Mouse (Mus musculus): ENCODE measurements around the gene Hint2. TPM values are rescaled to one million over a fixed set of nuclear protein-coding genes. Genes with fewer than 3 reads are reported as not detected.
A peak's percentile ranks its signal among the peaks of the same experiment; 100 is the strongest.

The Hint2 gene
- polyA plus RNA-seq (2015; fragmentation: Nextera tagmentation; extraction: Ambion mirVana), result 110 and 114 TPM in 2 replicates

DNA sequence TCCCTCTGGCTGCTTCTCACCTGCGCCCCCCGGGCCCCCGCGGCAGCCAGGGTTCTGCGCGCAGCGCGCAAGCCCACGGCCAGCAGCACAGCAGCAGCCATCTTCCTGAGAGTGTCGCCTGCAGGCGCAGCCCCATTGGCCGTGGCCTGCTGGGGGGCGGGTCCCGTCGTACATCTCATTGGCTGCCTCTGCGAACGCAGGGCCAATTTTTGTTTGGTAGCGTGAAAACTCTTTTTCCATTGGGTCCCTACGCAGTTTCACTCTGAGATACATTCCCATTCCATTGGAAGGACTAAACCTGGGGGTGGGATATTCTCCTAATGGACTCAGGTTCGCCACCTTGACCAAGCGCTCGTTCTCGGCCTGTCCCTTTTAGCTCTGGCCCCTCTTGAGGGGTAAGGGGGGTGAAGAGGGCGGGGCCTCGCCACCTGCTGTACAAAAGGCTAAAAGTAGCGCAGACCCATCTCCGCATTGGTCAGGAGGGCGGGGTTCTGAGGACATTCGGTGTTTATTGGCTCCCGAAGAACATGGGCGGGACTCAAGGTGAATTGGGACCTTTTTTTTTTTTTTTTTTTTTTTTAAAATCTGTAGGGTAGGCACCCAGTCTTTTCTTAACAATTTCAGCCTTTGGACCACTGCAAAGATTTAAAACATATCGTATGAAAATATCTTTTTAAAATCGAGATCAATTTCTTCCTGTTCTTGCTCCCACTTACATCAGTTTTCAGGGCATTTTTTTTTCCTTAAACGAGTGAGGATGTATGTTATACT lies at the start of gene Hint2:
Hint2 (minus strand) TSS at position 128 of the 771 bp plus-strand sequence.
- H3K27ac ChIP-seq, result peak within 1 kb of the TSS; percentile 89
- peak; percentile 96 for ATAC-seq (ENCODE audit: borderline replicate concordance, extremely low read depth, low FRiP score, low TSS enrichment)
- H3K36me3 ChIP-seq, result no peaks in the 10 kb centered on the region
- WGBS, result under 1% methylated on average over 34 of the region's 34 CpGs
- peak within 1 kb of the TSS; percentile 79 for H3K4me3 ChIP-seq
- peak within 1 kb of the TSS; percentile 76 for H3K4me2 ChIP-seq
- no peaks in the 10 kb centered on the region for H3K9me3 ChIP-seq
- H3K9ac ChIP-seq, result peak within 1 kb of the TSS; percentile 85
- peaks cover 15% of the 10 kb centered on the region for H3K4me1 ChIP-seq
- H3K27me3 ChIP-seq, result peaks cover 10% of the 10 kb centered on the region; the same call in 1 of the 2 replicates

DNA sequence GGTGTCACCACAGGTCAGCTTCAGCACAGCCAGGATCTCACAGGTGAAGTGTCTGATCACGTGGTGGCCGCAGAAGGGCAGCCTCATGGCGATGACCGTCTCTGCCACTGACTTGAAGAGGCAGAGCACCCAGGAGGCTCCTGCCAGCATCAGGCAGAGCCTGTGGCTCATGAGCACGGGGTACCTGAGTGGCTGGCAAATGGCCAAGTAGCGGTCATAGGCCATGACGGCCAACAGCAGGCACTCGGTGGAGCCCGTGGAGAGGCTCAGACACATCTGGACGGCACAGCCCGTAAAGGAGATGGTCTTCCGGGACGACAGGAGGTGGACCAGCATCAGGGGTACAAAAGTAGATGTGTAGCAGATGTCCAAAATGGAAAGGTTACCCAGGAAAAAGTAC lies 49.7 kb upstream of the Hint2 start:
- Histone ChIP-seq H3K27ac (no peak overlapping the region), H3K27me3 (no peaks in the 10 kb centered on the region), H3K4me3 (no peak overlapping the region), H3K9ac (no peak overlapping the region), H3K9me3 (no peaks in the 10 kb centered on the region), H3K36me3 (no peaks in the 10 kb centered on the region), H3K4me1 (peaks cover 13% of the 10 kb centered on the region), H3K4me2 (no peak overlapping the region)
- no peak for ATAC-seq (ENCODE audit: borderline replicate concordance, extremely low read depth, low FRiP score, low TSS enrichment)
- WGBS, result 64% methylated on average over 13 of the region's 13 CpGs

DNA sequence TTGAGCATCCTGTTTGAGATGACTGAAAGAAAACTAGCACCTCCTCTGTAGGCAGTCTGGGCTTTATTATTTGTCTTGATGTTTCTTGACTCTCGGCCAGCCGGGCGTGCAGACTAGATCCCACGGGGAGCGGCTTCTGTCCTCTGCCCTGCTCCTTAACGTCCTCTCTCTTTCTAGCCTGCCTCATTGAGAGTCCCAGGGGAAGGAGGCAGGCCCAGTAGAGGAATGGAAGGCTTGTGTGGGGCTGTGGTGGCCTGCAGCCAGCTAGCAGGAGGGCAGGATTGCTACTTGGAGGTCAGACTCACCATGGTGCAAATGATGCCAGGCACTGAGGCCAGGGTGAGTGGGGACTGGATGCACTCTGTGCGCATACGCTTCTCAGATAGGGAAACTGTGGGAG lies 47.6 kb upstream of the Hint2 start:
- WGBS, result 63% methylated on average over 8 of the region's 8 CpGs
- no peak overlapping the region for H3K4me2 ChIP-seq
- ATAC-seq (ENCODE audit: borderline replicate concordance, extremely low read depth, low FRiP score, low TSS enrichment), result no peak
- H3K27me3 ChIP-seq, result no peaks in the 10 kb centered on the region
- no peaks in the 10 kb centered on the region for H3K9me3 ChIP-seq
- no peak overlapping the region for H3K4me3 ChIP-seq
- no peaks in the 10 kb centered on the region for H3K36me3 ChIP-seq
- no peak overlapping the region for H3K27ac ChIP-seq
- peaks cover 5% of the 10 kb centered on the region; the same call in 1 of the 2 replicates for H3K4me1 ChIP-seq
- no peak overlapping the region for H3K9ac ChIP-seq

DNA sequence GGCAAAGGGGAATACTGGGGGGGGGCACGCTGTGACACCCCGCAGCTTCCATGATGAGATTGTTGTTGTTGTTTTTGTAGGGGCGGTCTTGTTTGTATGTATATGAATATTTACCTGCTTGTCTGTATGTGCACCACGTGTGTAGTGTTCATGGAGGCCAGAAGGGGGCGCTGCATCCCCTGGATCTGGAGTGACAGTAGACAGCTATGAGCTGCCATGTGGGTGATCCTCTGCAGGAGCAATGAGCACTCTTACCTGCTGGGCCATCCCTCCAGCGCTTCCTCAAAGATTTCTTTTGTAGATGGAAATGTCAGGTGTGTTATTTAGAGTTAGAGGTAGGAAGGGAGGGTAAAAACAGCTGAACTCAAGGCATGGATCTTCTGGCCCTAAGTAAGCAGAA lies 47.2 kb upstream of the Hint2 start:
- no peaks in the 10 kb centered on the region for H3K27me3 ChIP-seq
- no peak for ATAC-seq (ENCODE audit: borderline replicate concordance, extremely low read depth, low FRiP score, low TSS enrichment)
- 68% methylated on average over 6 of the region's 6 CpGs for WGBS

DNA sequence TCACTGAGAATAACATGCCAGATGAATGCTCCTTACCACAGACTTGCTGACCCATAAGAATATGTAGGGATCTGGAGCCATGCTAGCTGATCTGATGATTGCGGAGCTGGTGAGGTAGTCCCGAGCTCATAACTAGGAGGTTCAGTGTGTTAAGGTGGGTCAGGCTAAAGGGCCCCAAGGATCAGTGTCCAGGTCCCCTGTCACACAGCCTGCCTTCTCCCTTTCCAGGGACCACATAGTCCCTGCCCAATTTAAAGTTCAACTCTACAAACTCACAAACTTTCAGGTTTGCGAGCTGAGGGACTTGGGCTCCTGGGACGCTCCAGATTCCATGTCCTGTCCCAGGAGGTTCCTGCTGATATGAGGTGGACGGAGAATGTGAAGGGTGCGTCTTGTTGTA lies 44.4 kb upstream of the Hint2 start, which contains the start of gene Olfr70:
Olfr70 (minus strand) TSS at position 101 of the 400 bp plus-strand sequence.
- H3K9ac ChIP-seq, result no peak within 1 kb of the TSS
- no peak within 1 kb of the TSS for H3K27ac ChIP-seq
- no peaks in the 10 kb centered on the region for H3K27me3 ChIP-seq
- no peak within 1 kb of the TSS for H3K4me3 ChIP-seq
- H3K9me3 ChIP-seq, result no peaks in the 10 kb centered on the region
- 0 out of 2 replicates have a peak, but pooled peaks cover under 1% of the 10 kb centered on the region for H3K4me1 ChIP-seq
- ATAC-seq (ENCODE audit: borderline replicate concordance, extremely low read depth, low FRiP score, low TSS enrichment), result no peak
- no peak within 1 kb of the TSS for H3K4me2 ChIP-seq
- no peaks in the 10 kb centered on the region for H3K36me3 ChIP-seq
- 85% methylated on average over 6 of the region's 6 CpGs for WGBS

More for the DNA sequence above, 47.2 kb upstream of the Hint2 start:
- no peak overlapping the region for H3K4me3 ChIP-seq
- peaks cover 3% of the 10 kb centered on the region; the same call in 1 of the 2 replicates for H3K4me1 ChIP-seq
- H3K36me3 ChIP-seq, result no peaks in the 10 kb centered on the region
- no peak overlapping the region for H3K27ac ChIP-seq
- H3K9ac ChIP-seq, result no peak overlapping the region
- H3K9me3 ChIP-seq, result no peaks in the 10 kb centered on the region
- no peak overlapping the region for H3K4me2 ChIP-seq

DNA sequence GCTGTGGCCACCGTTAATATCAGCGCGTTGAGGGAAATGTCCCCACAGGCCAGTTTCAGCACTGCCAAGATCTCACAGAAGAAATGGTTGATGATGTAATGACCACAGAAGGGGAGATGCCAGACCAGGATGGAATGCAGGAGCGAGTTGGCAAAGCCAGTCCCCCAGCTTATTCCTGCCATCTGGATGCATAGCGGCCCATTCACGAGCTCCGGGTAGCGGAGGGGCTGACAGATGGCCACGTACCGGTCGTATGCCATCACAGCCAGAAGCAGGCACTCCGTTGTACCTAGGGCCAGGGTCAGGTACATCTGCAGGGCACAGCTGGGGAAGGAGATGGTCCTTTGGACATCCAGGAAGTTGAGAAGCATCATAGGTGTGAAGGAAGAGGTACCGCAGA lies 40.3 kb upstream of the Hint2 start:
- no peaks in the 10 kb centered on the region for H3K27me3 ChIP-seq
- H3K4me1 ChIP-seq, result 0 out of 2 replicates have a peak, but pooled peaks cover 9% of the 10 kb centered on the region
- no peak overlapping the region for H3K4me3 ChIP-seq
- H3K9ac ChIP-seq, result no peak overlapping the region
- no peaks in the 10 kb centered on the region for H3K36me3 ChIP-seq
- no peaks in the 10 kb centered on the region for H3K9me3 ChIP-seq
- no peak overlapping the region for H3K27ac ChIP-seq
- 90% methylated on average over 13 of the region's 13 CpGs for WGBS
- ATAC-seq (ENCODE audit: borderline replicate concordance, extremely low read depth, low FRiP score, low TSS enrichment), result no peak
- no peak overlapping the region for H3K4me2 ChIP-seq

DNA sequence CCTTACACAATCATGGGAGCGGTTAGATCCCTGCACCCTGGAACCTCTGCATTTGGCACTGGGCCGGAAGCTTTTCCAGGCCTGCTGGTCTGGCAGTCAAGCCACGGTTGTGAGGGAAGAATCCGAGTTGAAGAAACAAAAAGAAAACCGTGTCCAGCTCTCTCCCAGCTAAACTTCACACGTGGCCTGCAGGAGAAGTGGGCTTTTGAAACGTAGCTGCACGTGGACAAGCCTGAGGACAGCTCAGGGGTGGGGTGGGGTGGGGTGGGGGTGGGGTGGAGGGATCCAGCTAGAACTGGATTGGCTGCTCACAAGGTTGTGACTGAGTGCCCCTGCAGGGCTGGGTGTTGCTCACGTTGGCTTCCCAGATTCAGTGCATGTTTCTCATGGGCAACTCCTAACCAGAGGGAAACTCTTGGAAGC lies 39.0 kb upstream of the Hint2 start:
- WGBS, result 18% methylated on average over 9 of the region's 9 CpGs
- no peaks in the 10 kb centered on the region for H3K9me3 ChIP-seq

DNA sequence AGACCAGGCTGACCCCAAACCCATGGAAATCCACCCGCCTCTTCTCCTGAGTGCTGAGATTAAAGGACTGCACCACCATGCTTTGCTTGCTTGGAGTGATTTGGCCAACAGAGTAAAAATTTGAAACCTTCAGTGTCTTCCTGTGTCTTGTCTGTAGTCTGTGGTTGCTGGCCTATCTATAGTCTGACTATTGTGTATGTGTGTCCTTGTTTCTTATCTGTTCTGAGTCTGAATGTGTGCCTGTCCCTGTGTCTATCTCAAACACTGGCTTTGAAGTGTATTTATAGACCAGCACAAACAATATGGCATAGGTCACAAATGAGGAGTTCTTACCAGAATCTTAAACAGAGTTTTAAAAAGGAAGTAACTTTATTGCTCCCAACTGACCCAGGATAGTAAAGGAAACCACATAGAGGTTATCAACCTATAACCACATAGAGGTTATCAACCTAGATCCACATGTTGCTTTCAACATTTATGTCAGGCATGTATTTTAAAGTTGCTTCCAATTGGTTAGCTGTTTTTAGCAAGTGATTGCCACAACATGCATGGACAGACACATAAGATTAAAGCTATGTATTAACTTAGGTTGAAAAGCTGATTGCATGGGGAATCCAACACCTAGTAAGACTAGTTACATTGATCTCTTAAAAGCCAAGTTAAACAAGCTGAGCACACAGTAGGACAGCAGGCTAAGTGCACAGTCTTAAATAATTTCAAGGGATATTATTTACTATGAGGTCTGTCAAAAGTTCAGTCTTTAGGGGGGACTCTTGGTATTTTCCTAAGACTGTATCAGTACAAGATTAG lies 38.4 kb upstream of the Hint2 start:
- no peak overlapping the region for H3K4me2 ChIP-seq
- 71% methylated on average over 1 of the region's 1 CpGs for WGBS
- H3K27me3 ChIP-seq, result no peaks in the 10 kb centered on the region
- no peak overlapping the region for H3K4me3 ChIP-seq
- no peak for ATAC-seq (ENCODE audit: borderline replicate concordance, extremely low read depth, low FRiP score, low TSS enrichment)
- H3K9me3 ChIP-seq, result no peaks in the 10 kb centered on the region
- H3K9ac ChIP-seq, result no peak overlapping the region
- H3K36me3 ChIP-seq, result no peaks in the 10 kb centered on the region
- peak overlapping the region; percentile 16; the same call in 1 of the 2 replicates for H3K27ac ChIP-seq
- 0 out of 2 replicates have a peak, but pooled peaks cover 9% of the 10 kb centered on the region for H3K4me1 ChIP-seq

More for the DNA sequence above, 39.0 kb upstream of the Hint2 start:
- Histone ChIP-seq H3K36me3 (no peaks in the 10 kb centered on the region), H3K27ac (peak overlapping the region; percentile 16; the same call in 1 of the 2 replicates), H3K9ac (no peak overlapping the region), H3K27me3 (no peaks in the 10 kb centered on the region), H3K4me3 (no peak overlapping the region), H3K4me1 (0 out of 2 replicates have a peak, but pooled peaks cover 9% of the 10 kb centered on the region), H3K4me2 (no peak overlapping the region)
- ATAC-seq (ENCODE audit: borderline replicate concordance, extremely low read depth, low FRiP score, low TSS enrichment), result 0 out of 2 replicates have a peak, but pooled peaks have one; percentile 66

DNA sequence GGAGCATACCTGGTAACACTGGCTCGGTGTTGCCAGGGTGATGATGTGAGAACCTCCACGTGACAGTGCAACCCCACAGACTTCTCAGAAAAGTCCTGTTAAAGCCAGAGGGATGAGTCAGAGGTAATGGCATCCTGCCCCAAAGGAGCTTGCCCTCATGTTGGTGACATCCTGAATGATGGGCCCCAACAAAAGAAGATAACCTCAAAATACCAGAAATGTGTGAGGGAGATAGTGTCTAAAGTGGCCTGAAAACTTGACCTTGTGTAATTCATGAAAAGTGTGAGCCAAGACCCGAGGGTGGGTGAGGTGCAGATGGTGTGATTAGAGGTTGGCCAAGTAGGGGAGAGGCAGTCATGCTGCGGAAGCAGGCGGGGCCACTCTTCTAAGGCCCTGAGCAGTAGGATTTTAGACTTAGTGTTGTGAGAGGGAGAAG lies 37.6 kb upstream of the Hint2 start:
- H3K9me3 ChIP-seq, result no peaks in the 10 kb centered on the region
- H3K4me2 ChIP-seq, result no peak overlapping the region
- H3K9ac ChIP-seq, result no peak overlapping the region
- H3K36me3 ChIP-seq, result no peaks in the 10 kb centered on the region
- 0 out of 2 replicates have a peak, but pooled peaks have one; percentile 4 for ATAC-seq (ENCODE audit: borderline replicate concordance, extremely low read depth, low FRiP score, low TSS enrichment)
- H3K4me3 ChIP-seq, result no peak overlapping the region
- H3K27me3 ChIP-seq, result no peaks in the 10 kb centered on the region
- no peak overlapping the region for H3K27ac ChIP-seq
- 0 out of 2 replicates have a peak, but pooled peaks cover 9% of the 10 kb centered on the region for H3K4me1 ChIP-seq
- WGBS, result 53% methylated on average over 5 of the region's 5 CpGs

DNA sequence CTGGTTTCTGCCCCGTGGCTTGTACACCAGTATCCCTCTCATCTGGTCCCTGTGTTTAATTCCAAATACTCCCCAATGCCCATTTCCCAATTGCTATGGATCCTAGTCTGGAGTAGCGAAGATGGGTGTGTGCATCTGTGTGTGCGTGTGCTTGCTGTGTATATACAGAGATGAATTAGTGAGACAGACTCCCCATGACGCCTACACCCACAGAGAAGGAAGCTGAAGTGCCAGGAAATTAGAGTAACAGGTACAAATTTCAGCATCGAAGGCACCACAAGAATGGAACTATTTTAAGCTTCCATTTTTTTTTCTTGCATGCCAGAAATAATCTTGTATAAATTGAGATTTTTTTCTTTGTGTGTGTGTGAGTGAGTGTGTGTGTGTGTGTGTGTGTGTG lies 34.8 kb upstream of the Hint2 start:
- Histone ChIP-seq H3K4me1 (0 out of 2 replicates have a peak, but pooled peaks cover 9% of the 10 kb centered on the region), H3K9me3 (no peaks in the 10 kb centered on the region), H3K9ac (no peak overlapping the region), H3K36me3 (0 out of 2 replicates have a peak, but pooled peaks cover under 1% of the 10 kb centered on the region), H3K27ac (no peak overlapping the region), H3K4me3 (no peak overlapping the region), H3K27me3 (no peaks in the 10 kb centered on the region), H3K4me2 (no peak overlapping the region)
- 68% methylated on average over 5 of the region's 5 CpGs for WGBS
- ATAC-seq (ENCODE audit: borderline replicate concordance, extremely low read depth, low FRiP score, low TSS enrichment), result no peak

DNA sequence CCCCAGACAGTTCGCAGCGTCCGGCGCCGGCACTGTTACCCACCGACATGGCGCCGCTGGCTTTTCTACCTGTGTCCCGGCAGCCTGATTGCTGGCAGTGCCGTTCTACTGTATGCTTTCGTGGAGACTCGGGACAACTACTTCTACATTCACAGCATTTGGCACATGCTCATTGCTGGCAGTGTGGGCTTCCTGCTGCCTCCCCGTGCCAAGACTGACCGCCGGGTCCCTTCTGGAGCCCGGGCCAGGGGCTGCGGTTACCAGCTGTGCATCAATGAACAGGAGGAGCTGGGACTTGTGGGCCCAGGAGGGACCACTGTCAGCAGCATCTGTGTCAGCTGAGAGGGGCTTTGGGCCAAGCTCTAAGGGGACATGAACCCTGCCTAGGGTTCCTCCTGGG lies 33.8 kb upstream of the Hint2 start:
- Histone ChIP-seq H3K36me3 (0 out of 2 replicates have a peak, but pooled peaks cover 9% of the 10 kb centered on the region), H3K9me3 (no peaks in the 10 kb centered on the region), H3K9ac (no peak overlapping the region), H3K4me1 (0 out of 2 replicates have a peak, but pooled peaks cover 5% of the 10 kb centered on the region), H3K4me3 (no peak overlapping the region), H3K27me3 (no peaks in the 10 kb centered on the region), H3K4me2 (no peak overlapping the region), H3K27ac (no peak overlapping the region)
- no peak for ATAC-seq (ENCODE audit: borderline replicate concordance, extremely low read depth, low FRiP score, low TSS enrichment)
- 93% methylated on average over 17 of the region's 17 CpGs for WGBS

Measured in lung, embryonic 15.5 days (tissue).